Mouse (Mus musculus) stomach, postnatal 0 days (tissue): Measurements from ENCODE around the gene Pappa. TPM values are rescaled to one million over a fixed set of nuclear protein-coding genes. Genes with fewer than 3 reads are reported as not detected.

ENCODE experiments used
- ATAC-seq: fragments of 200-750 bp; cut with Nextera tagmentation; 2 replicates; pipeline ENCODE4 v1.8.0; 2017; ENCODE audit not compliant: low FRiP score, low TSS enrichment
- DNase-seq: peaks from one replicate; pipeline ENCODE4 v3.0.0-alpha.2; 2016; ENCODE audit warnings: low spot score
- H3K27ac ChIP-seq: fragments of 300-500 bp; sonication (generic); replicated peaks from 2 replicates; pipeline ENCODE4 v1.5.1; 2014; ENCODE audit warnings: mild to moderate bottlenecking, control low read depth
- H3K27me3 ChIP-seq: fragments of 300-500 bp; sonication (generic); 2 replicates; pipeline ENCODE4 v1.6.1; 2014; ENCODE audit warnings: low read length; ENCODE audit not compliant: control insufficient read depth, insufficient read depth
- H3K36me3 ChIP-seq: fragments of 300-500 bp; sonication (generic); 2 replicates; pipeline ENCODE4 v1.6.1; 2014; ENCODE audit warnings: low read length, mixed read lengths; ENCODE audit not compliant: control insufficient read depth, insufficient read depth
- H3K4me1 ChIP-seq: fragments of 300-500 bp; sonication (generic); replicated peaks from 2 replicates; pipeline ENCODE4 v1.6.1; 2014; ENCODE audit warnings: antibody characterized with exemption; ENCODE audit not compliant: control insufficient read depth, insufficient read depth
- H3K4me2 ChIP-seq: fragments of 300-500 bp; sonication (generic); replicated peaks from 2 replicates; pipeline ENCODE4 v1.6.1; 2014; ENCODE audit warnings: low read depth, mild to moderate bottlenecking, control low read depth, moderate library complexity
- H3K4me3 ChIP-seq: fragments of 300-500 bp; sonication (generic); 2 replicates; pipeline ENCODE4 v1.5.1; 2014; ENCODE audit warnings: low read depth, low read length, control low read depth
- H3K9ac ChIP-seq: fragments of 300-500 bp; sonication (generic); 2 replicates; pipeline ENCODE4 v1.6.1; 2014; ENCODE audit warnings: mild to moderate bottlenecking, low read length, control low read depth, mixed read lengths
- H3K9me3 ChIP-seq: fragments of 300-500 bp; sonication (generic); 2 replicates; pipeline ENCODE4 v1.6.1; 2016; ENCODE audit warnings: low read length; ENCODE audit not compliant: control insufficient read depth
- CTCF ChIP-seq: IDR thresholded peaks from 2 replicates; pipeline ENCODE4 v1.5.1; 2016; ENCODE audit warnings: antibody characterized with exemption, low read depth, mild to moderate bottlenecking, moderate library complexity
- EP300 ChIP-seq: optimal IDR thresholded peaks from 2 replicates; pipeline ENCODE3; 2016; ENCODE audit warnings: antibody characterized with exemption
- WGBS: fragments of 180-500 bp; shearing (Covaris S2); extraction: QIAGEN DNeasy Blood & Tissue Kit; methylation state at CpG from one replicate; pipeline ENCODE4 v1.1.7; 2014; 5-methylcytosine and 5-hydroxymethylcytosine counted together
- polyA plus RNA-seq: library from polyadenylated mRNA; unstranded; fragments of >200 nt; fragmentation: Nextera tagmentation; extraction: Ambion mirVana; gene quantifications from 2 replicates; pipeline ENCODE4 v1.2.1, GENCODE M21; 2015

Gene Pappa
- polyA plus RNA-seq, 1 experiment from 2014 or later: 0.72 TPM

GRCm38 (mm10) chr4:65254073-65254472, 130.1 kb downstream of the Pappa start:
- Histone ChIP-seq H3K27me3 (no peaks in the 10 kb centered on the region), H3K27ac (no peak overlapping the region), H3K9ac (no peak overlapping the region), H3K4me1 (no peaks in the 10 kb centered on the region), H3K9me3 (no peaks in the 10 kb centered on the region), H3K36me3 (no peaks in the 10 kb centered on the region), H3K4me2 (no peak overlapping the region), H3K4me3 (no peak overlapping the region)
- ATAC-seq (no peak), DNase-seq (no peak)
- WGBS: 87% methylated on average over 1 of the region's 1 CpGs
- no peak for TF ChIP-seq EP300
- no peak for TF ChIP-seq CTCF

DNA sequence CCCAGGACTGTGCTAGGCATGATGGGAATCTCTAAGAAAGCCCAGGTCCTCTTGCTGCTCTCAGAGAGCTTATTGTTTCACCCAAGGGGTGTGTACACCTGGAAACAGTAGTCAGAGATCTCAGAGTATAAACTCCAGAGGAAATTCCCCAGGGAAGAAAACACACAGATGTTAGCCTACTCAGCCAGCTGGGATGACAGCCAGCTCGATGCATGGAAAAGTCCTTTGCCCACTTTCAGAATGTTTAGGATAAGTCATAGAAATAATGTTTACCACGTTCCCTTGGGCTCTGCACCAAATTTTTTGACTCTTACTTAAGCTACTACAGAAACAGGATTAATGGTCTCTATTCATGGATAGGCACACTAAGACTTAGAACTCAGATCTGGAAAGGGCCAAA, 143.1 kb downstream of the Pappa start:
- Histone ChIP-seq H3K27me3 (no peaks in the 10 kb centered on the region), H3K4me2 (no peak overlapping the region), H3K36me3 (no peaks in the 10 kb centered on the region), H3K9ac (no peak overlapping the region), H3K4me3 (no peak overlapping the region), H3K4me1 (no peaks in the 10 kb centered on the region), H3K27ac (no peak overlapping the region), H3K9me3 (no peaks in the 10 kb centered on the region)
- 34% methylated on average over 2 of the region's 2 CpGs for whole genome bisulfite sequencing
- TF ChIP-seq CTCF (no peak), EP300 (no peak)
- DNase-seq (no peak), ATAC-seq (no peak)

- 84% methylated on average over 2 of the region's 2 CpGs for WGBS
- ATAC-seq (no peak), DNase-seq (no peak)
- no peaks in the 10 kb centered on the region for H3K27me3 ChIP-seq
- no peak overlapping the region for H3K4me3 ChIP-seq
- H3K4me2 ChIP-seq: no peak overlapping the region
- no peaks in the 10 kb centered on the region for H3K36me3 ChIP-seq
- H3K9me3 ChIP-seq: no peaks in the 10 kb centered on the region
- TF ChIP-seq CTCF (no peak), EP300 (no peak)
- H3K9ac ChIP-seq: no peak overlapping the region
- H3K27ac ChIP-seq: no peak overlapping the region
- no peaks in the 10 kb centered on the region for H3K4me1 ChIP-seq
These were observed 146.0 kb downstream of the Pappa start for GRCm38 (mm10) chr4:65269996-65270395.

- 25% methylated on average over 4 of the region's 4 CpGs for WGBS
These were observed 148.3 kb downstream of the Pappa start for GRCm38 (mm10) chr4:65272295-65272694.

DNA sequence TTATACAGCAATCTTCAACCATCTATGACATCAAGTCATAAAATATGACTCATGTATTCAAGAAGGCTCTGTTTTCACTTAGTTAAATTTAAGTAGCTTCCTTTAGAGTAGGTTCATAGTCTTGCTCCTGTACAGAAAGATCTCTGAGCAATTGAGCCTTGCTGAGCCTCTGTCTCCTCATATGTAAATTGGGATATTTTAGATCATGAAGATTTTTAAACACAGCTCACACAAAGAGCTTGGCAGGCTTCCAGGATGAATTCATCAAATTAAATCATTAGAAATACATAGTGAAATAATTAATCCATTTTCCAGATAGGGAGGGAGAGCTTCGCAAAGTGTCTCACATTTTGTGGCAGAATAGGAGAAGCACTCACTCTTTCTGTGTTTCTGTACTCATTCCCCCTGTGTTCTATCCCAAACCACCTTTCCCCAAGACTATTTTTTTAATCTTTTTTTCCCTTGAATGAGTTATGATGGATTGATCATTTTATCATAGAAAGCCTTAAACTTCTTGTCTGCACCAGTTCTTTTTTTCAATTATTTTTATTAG, 149.4 kb downstream of the Pappa start:
- WGBS: 83% methylated on average over 1 of the region's 1 CpGs
- H3K4me3 ChIP-seq: no peak overlapping the region
- H3K4me1 ChIP-seq: no peaks in the 10 kb centered on the region
- no peaks in the 10 kb centered on the region for H3K36me3 ChIP-seq
- no peak overlapping the region for H3K27ac ChIP-seq
- TF ChIP-seq CTCF (no peak), EP300 (no peak)
- H3K27me3 ChIP-seq: no peaks in the 10 kb centered on the region
- H3K9ac ChIP-seq: no peak overlapping the region
- no peaks in the 10 kb centered on the region for H3K9me3 ChIP-seq
- DNase-seq: no peak
- H3K4me2 ChIP-seq: no peak overlapping the region
- ATAC-seq: no peak

More at GRCm38 (mm10) chr4:65272295-65272694, 148.3 kb downstream of the Pappa start:
- Histone ChIP-seq H3K9ac (no peak overlapping the region), H3K27me3 (no peaks in the 10 kb centered on the region), H3K27ac (no peak overlapping the region), H3K4me2 (no peak overlapping the region), H3K4me1 (no peaks in the 10 kb centered on the region), H3K4me3 (no peak overlapping the region), H3K36me3 (no peaks in the 10 kb centered on the region), H3K9me3 (no peaks in the 10 kb centered on the region)
- ATAC-seq (no peak), DNase-seq (no peak)
- no peak for TF ChIP-seq CTCF
- TF ChIP-seq EP300: no peak

GRCm38 (mm10) chr4:65278451-65279271, 154.7 kb downstream of the Pappa start:
- Histone ChIP-seq H3K4me3 (no peak overlapping the region), H3K4me2 (no peak overlapping the region), H3K4me1 (no peaks in the 10 kb centered on the region), H3K36me3 (no peaks in the 10 kb centered on the region), H3K9me3 (no peaks in the 10 kb centered on the region), H3K27ac (no peak overlapping the region), H3K27me3 (no peaks in the 10 kb centered on the region), H3K9ac (no peak overlapping the region)
- DNase-seq (no peak), ATAC-seq (no peak)
- no peak for TF ChIP-seq EP300
- no peak for TF ChIP-seq CTCF
- 74% methylated on average over 10 of the region's 10 CpGs for WGBS
